Mouse (Mus musculus): ENCODE results near the gene Arfrp1. TPM values are rescaled to one million over a fixed set of nuclear protein-coding genes. Genes with fewer than 3 reads are reported as not detected.

Gene Arfrp1
- 52.9 and 56.3 TPM in 2 replicates for polyA plus RNA-seq (2021; fragmentation: Nextera tagmentation)
- long read RNA-seq, experiment 1, transcript Arfrp1-212 (7 exons, 2,318 nt), result minor isoform, 7 of 90 reads
- long read RNA-seq, experiment 1, transcript Arfrp1-203 (8 exons, 2,447 nt), result major isoform, 58 of 90 reads
- long read RNA-seq, experiment 1, partial matches to known transcripts, result 5 of 90 reads
- long read RNA-seq, experiment 1, other reads (novel, unspliced or antisense), result 19 of 90 reads
- long read RNA-seq, experiment 2, transcript Arfrp1-212 (7 exons, 2,318 nt), result minor isoform, 22 of 169 reads
- long read RNA-seq, experiment 2, transcript Arfrp1-203 (8 exons, 2,447 nt), result major isoform, 81 of 169 reads
- long read RNA-seq, experiment 2, partial matches to known transcripts, result 11 of 169 reads
- long read RNA-seq, experiment 2, other reads (novel, unspliced or antisense), result 50 of 169 reads

DNA sequence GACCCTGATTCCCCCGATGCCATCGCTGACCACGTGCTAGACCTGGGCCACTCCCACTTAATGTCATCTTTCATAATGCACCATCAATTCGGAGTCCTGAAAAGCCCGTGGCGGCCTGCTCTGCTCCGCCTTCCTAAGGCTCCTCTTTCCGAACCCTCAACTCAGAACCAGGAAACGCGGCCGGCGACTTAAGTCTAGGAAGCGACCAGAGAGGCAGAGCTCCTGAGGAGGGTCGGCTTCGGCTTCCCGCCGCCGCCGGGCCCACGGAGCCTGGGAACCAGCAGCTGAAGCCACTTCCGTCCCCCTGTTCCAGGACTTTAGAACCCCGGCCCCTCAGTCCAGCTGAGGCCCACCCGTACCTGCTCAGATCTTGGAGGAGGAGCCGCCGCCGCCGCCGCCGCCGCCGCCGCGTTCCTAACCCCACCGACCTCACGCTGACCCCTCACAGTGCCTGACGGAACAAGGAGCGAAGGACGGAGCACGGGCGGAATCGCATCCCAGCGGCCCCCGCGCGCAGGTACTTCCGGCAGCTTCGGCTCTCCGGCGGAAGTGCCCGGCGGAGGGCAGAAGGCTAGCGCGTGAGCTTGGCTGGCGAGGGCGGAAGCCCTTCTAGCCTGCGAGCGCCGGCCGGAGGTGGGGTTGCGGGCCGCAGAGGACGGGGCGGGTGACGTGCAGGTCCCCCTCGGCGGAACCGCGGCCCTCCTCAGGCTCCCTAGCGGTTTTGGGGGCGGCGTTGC is at the start of gene Arfrp1, which contains the start of gene Zgpat:
Gene Arfrp1, minus strand, starts transcription at position 545 of the 737 bp plus-strand sequence.
Gene Zgpat, plus strand, starts transcription at position 69 of the 737 bp plus-strand sequence.

DNA sequence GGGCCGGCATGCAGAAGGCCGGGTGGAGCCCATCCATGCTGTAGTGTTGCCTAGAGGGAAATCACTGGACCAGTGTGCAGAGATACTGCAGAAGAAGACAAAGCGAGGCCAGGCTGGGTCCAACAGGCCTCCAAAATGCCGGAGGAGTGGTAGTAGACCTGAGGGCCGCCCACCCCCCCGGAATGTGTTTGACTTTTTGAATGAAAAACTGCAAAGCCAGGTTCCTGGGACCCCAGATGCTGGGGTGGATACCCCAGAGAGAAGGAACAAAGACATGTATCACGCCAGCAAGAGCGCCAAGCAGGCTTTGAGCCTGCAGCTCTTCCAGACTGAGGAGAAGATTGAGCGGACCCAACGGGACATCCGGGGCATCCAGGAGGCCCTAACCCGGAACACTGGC is 14.6 kb upstream of the Arfrp1 start, which contains the start of gene Lime1:
Gene Lime1, plus strand, starts transcription at position 301 of the 400 bp plus-strand sequence.

DNA sequence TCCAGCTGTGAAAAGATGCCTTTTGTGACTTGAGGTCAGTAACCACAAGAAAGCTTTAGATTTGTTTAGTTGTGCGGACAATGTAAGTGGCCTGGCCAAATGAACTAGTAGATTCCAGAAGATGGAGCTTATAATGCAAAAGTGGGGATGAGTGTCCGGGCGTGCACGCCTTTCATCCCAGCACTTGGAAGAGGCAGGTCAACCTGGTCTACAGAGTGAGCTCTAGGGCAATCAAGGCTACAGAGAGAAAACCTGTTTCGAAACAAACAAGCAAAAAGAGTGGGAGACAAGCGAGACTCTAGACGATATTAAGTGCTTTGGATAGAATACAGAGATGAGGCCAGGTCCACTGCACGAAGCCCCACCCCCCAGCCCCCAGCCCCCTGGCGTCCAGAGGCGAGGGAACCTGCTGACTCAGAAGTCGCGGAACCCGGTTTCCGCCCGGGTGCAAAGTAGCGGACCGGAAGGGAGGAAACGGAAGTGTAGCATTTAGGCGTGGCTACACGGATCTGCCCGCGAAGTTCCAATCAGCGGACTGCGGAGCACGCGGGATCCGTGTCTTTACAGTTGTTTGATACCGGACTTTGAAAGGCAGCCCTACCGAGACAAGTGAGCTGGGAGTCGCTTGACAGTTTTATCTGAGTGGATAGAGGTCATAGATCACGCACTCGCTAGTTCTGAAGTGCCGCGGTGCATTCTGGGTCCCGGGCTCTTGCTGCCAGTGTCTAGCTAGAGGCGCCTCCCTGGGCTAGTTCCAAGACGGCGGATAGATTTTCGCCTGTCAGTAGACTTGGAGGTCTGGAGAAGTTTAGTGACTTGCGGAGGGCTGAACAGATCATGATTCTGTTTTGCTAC is 45.7 kb downstream of the Arfrp1 start, which contains the start of gene Rtel1:
Gene Rtel1, plus strand, starts transcription at position 492 of the 855 bp plus-strand sequence.

DNA sequence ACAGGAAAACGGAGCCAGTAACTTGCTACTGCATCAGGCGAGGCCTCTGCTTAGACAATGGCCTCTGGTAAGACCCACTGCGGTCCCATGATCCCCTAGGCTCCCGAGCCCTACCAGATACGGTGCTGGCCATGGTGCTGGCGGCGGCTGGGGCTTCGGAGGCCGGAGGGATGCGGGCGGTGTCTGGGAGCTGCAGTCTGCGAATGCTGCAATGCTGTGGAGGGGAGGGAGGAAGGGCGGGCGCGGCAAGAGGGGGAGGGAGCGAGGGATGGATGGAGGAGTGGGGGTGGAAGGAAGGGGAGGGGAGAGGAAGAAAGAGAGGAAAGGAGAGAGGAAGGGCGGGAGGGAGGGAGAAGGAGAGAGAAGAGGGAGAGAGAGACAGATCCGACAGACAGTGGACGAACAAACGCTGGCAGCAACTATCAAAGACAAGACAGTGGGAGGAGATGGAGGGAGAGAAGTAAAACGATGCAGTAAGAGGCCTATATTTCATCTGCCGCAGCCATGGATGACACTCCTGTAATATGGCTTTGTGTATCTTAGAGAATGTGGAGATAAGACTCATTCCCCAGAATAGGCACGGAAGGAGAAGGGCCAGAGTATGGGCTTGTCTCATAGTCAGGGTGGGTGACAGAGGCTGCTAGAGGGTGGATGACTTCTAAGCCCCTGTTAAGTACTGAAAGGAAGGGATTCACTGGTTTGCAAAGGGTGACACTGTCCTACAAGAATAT is 51.0 kb downstream of the Arfrp1 start, which contains the start of gene Stmn3:
Gene Stmn3, minus strand, starts transcription at position 421 of the 731 bp plus-strand sequence.

Other genes starting within 250 kb of the Arfrp1 start
- gene Kcnq2, start 230.1 kb downstream of the Arfrp1 start, polyA plus RNA-seq (2021; fragmentation: Nextera tagmentation), result 29.0 and 36.4 TPM in 2 replicates
- 211 and 291 TPM in 2 replicates for gene Eef1a2, start 208.4 kb downstream of the Arfrp1 start, polyA plus RNA-seq (2021; fragmentation: Nextera tagmentation)
- 180 and 191 TPM in 2 replicates for gene Ppdpf, start 178.2 kb downstream of the Arfrp1 start, polyA plus RNA-seq (2021; fragmentation: Nextera tagmentation)
- gene Ptk6, start 162.6 kb downstream of the Arfrp1 start, polyA plus RNA-seq (2021; fragmentation: Nextera tagmentation), result not detected in 2 replicates
- gene Srms, start 152.2 kb downstream of the Arfrp1 start, polyA plus RNA-seq (2021; fragmentation: Nextera tagmentation), result 0.20 and 0.21 TPM in 2 replicates
- 0.40 and 0.74 TPM in 2 replicates for gene Fndc11, start 145.4 kb downstream of the Arfrp1 start, polyA plus RNA-seq (2021; fragmentation: Nextera tagmentation)
- gene Helz2, start 123.4 kb downstream of the Arfrp1 start, polyA plus RNA-seq (2021; fragmentation: Nextera tagmentation), result 0.21 and 0.25 TPM in 2 replicates
- gene Gmeb2, start 77.4 kb downstream of the Arfrp1 start, polyA plus RNA-seq (2021; fragmentation: Nextera tagmentation), result 2.1 TPM in 2 replicates
- gene Stmn3, start 50.9 kb downstream of the Arfrp1 start, polyA plus RNA-seq (2021; fragmentation: Nextera tagmentation), result 1,101 and 1,309 TPM in 2 replicates
- 1.5 and 2.6 TPM in 2 replicates for gene Rtel1, start 45.7 kb downstream of the Arfrp1 start, polyA plus RNA-seq (2021; fragmentation: Nextera tagmentation)
- gene Zgpat, start 476 bp downstream of the Arfrp1 start, polyA plus RNA-seq (2021; fragmentation: Nextera tagmentation), result 19.8 and 20.5 TPM in 2 replicates
- 2.0 and 2.8 TPM in 2 replicates for gene Lime1, start 14.7 kb upstream of the Arfrp1 start, polyA plus RNA-seq (2021; fragmentation: Nextera tagmentation)
- 2.8 and 3.0 TPM in 2 replicates for gene Zbtb46, start 94.0 kb upstream of the Arfrp1 start, polyA plus RNA-seq (2021; fragmentation: Nextera tagmentation)
- gene Abhd16b, start 127.8 kb upstream of the Arfrp1 start, polyA plus RNA-seq (2021; fragmentation: Nextera tagmentation), result not detected in 2 replicates
- 92.7 and 98.3 TPM in 2 replicates for gene Tpd52l2, start 131.7 kb upstream of the Arfrp1 start, polyA plus RNA-seq (2021; fragmentation: Nextera tagmentation)
- 113 and 124 TPM in 2 replicates for gene Dnajc5, start 155.1 kb upstream of the Arfrp1 start, polyA plus RNA-seq (2021; fragmentation: Nextera tagmentation)
- gene Uckl1, start 219.5 kb upstream of the Arfrp1 start, polyA plus RNA-seq (2021; fragmentation: Nextera tagmentation), result 27.8 and 30.1 TPM in 2 replicates
- 51.0 and 58.7 TPM in 2 replicates for gene Prpf6, start 226.5 kb upstream of the Arfrp1 start, polyA plus RNA-seq (2021; fragmentation: Nextera tagmentation)
- gene Zfp512b, start 227.4 kb upstream of the Arfrp1 start, polyA plus RNA-seq (2021; fragmentation: Nextera tagmentation), result 8.0 and 8.6 TPM in 2 replicates
- 13.9 and 18.8 TPM in 2 replicates for gene Samd10, start 233.8 kb upstream of the Arfrp1 start, polyA plus RNA-seq (2021; fragmentation: Nextera tagmentation)

Measured in layer of hippocampus, adult 6 months (tissue).